Mouse (Mus musculus): ENCODE results near the gene Aldh8a1. TPM values are rescaled to one million over a fixed set of nuclear protein-coding genes. Genes with fewer than 3 reads are reported as not detected.

Gene Aldh8a1
- polyA plus RNA-seq, 1 experiment, result 0.16 TPM

- H3K36me3 ChIP-seq (ENCODE audit: control insufficient read depth, insufficient read depth, low read length), result peaks cover 42% of the 10 kb centered on the region
- DNase-seq, result no peak
- H3K4me3 ChIP-seq (ENCODE audit: control insufficient read depth, insufficient read depth, low read length), result no peak overlapping the region
- no peak overlapping the region for H3K27ac ChIP-seq (ENCODE audit: control insufficient read depth, insufficient read depth, low read length)
- no peaks in the 10 kb centered on the region for H3K27me3 ChIP-seq (ENCODE audit: control insufficient read depth, insufficient read depth, low read length)
- H3K4me1 ChIP-seq (replicated peaks; ENCODE audit: control insufficient read depth, insufficient read depth, low read length), result no peaks in the 10 kb centered on the region
- 90% methylated on average over 5 of the region's 5 CpGs for WGBS
- TF ChIP-seq CTCF (IDR thresholded peaks at IDR 0.05; ENCODE audit: borderline replicate concordance, control insufficient read depth, extremely low read depth, insufficient read depth, low read length, poor library complexity), result no peak
- TF ChIP-seq POLR2A (IDR thresholded peaks at IDR 0.05; ENCODE audit: control insufficient read depth, extremely low read depth, insufficient read depth, low read length, poor library complexity), result no peak
Observed at GRCm38 (mm10) chr10:21353890-21354289, 23.2 kb upstream of the Aldh8a1 start.

- 96% methylated on average over 7 of the region's 7 CpGs for WGBS
- no peaks in the 10 kb centered on the region for H3K4me1 ChIP-seq (replicated peaks; ENCODE audit: control insufficient read depth, insufficient read depth, low read length)
- no peak for DNase-seq
- H3K27me3 ChIP-seq (ENCODE audit: control insufficient read depth, insufficient read depth, low read length), result no peaks in the 10 kb centered on the region
- H3K36me3 ChIP-seq (ENCODE audit: control insufficient read depth, insufficient read depth, low read length), result peaks cover 46% of the 10 kb centered on the region
- no peak overlapping the region for H3K4me3 ChIP-seq (ENCODE audit: control insufficient read depth, insufficient read depth, low read length)
- no peak for TF ChIP-seq POLR2A (IDR thresholded peaks at IDR 0.05; ENCODE audit: control insufficient read depth, extremely low read depth, insufficient read depth, low read length, poor library complexity)
- no peak for TF ChIP-seq CTCF (IDR thresholded peaks at IDR 0.05; ENCODE audit: borderline replicate concordance, control insufficient read depth, extremely low read depth, insufficient read depth, low read length, poor library complexity)
- H3K27ac ChIP-seq (ENCODE audit: control insufficient read depth, insufficient read depth, low read length), result no peak overlapping the region
Observed at GRCm38 (mm10) chr10:21354506-21354905, 22.6 kb upstream of the Aldh8a1 start.

GRCm38 (mm10) chr10:21357986-21358385 is 19.1 kb upstream of the Aldh8a1 start:
- Histone ChIP-seq H3K27me3 (ENCODE audit: control insufficient read depth, insufficient read depth, low read length) (no peaks in the 10 kb centered on the region), H3K27ac (ENCODE audit: control insufficient read depth, insufficient read depth, low read length) (no peak overlapping the region), H3K4me1 (replicated peaks; ENCODE audit: control insufficient read depth, insufficient read depth, low read length) (no peaks in the 10 kb centered on the region), H3K4me3 (ENCODE audit: control insufficient read depth, insufficient read depth, low read length) (no peak overlapping the region), H3K36me3 (ENCODE audit: control insufficient read depth, insufficient read depth, low read length) (peaks cover 25% of the 10 kb centered on the region)
- no peak for TF ChIP-seq POLR2A (IDR thresholded peaks at IDR 0.05; ENCODE audit: control insufficient read depth, extremely low read depth, insufficient read depth, low read length, poor library complexity)
- no peak for TF ChIP-seq CTCF (IDR thresholded peaks at IDR 0.05; ENCODE audit: borderline replicate concordance, control insufficient read depth, extremely low read depth, insufficient read depth, low read length, poor library complexity)
- DNase-seq, result no peak
- WGBS, result 46% methylated on average over 8 of the region's 8 CpGs

GRCm38 (mm10) chr10:21359086-21359485 is 18.0 kb upstream of the Aldh8a1 start:
- 96% methylated on average over 4 of the region's 4 CpGs for WGBS
- Histone ChIP-seq H3K36me3 (ENCODE audit: control insufficient read depth, insufficient read depth, low read length) (peaks cover 22% of the 10 kb centered on the region), H3K4me3 (ENCODE audit: control insufficient read depth, insufficient read depth, low read length) (no peak overlapping the region)

GRCm38 (mm10) chr10:21361871-21362270 is 15.2 kb upstream of the Aldh8a1 start:
- no peaks in the 10 kb centered on the region for H3K4me1 ChIP-seq (replicated peaks; ENCODE audit: control insufficient read depth, insufficient read depth, low read length)
- TF ChIP-seq CTCF (IDR thresholded peaks at IDR 0.05; ENCODE audit: borderline replicate concordance, control insufficient read depth, extremely low read depth, insufficient read depth, low read length, poor library complexity) (no peak), POLR2A (IDR thresholded peaks at IDR 0.05; ENCODE audit: control insufficient read depth, extremely low read depth, insufficient read depth, low read length, poor library complexity) (no peak)
- 63% methylated on average over 7 of the region's 7 CpGs for WGBS

More at GRCm38 (mm10) chr10:21359086-21359485, 18.0 kb upstream of the Aldh8a1 start:
- no peaks in the 10 kb centered on the region for H3K27me3 ChIP-seq (ENCODE audit: control insufficient read depth, insufficient read depth, low read length)
- TF ChIP-seq POLR2A (IDR thresholded peaks at IDR 0.05; ENCODE audit: control insufficient read depth, extremely low read depth, insufficient read depth, low read length, poor library complexity) (no peak), CTCF (IDR thresholded peaks at IDR 0.05; ENCODE audit: borderline replicate concordance, control insufficient read depth, extremely low read depth, insufficient read depth, low read length, poor library complexity) (no peak)
- H3K27ac ChIP-seq (ENCODE audit: control insufficient read depth, insufficient read depth, low read length), result no peak overlapping the region
- no peak for DNase-seq
- no peaks in the 10 kb centered on the region for H3K4me1 ChIP-seq (replicated peaks; ENCODE audit: control insufficient read depth, insufficient read depth, low read length)

GRCm38 (mm10) chr10:21363297-21363696 is 13.8 kb upstream of the Aldh8a1 start:
- 10% methylated on average over 4 of the region's 4 CpGs for WGBS
- Histone ChIP-seq H3K36me3 (ENCODE audit: control insufficient read depth, insufficient read depth, low read length) (peaks cover 32% of the 10 kb centered on the region), H3K4me1 (replicated peaks; ENCODE audit: control insufficient read depth, insufficient read depth, low read length) (no peaks in the 10 kb centered on the region), H3K4me3 (ENCODE audit: control insufficient read depth, insufficient read depth, low read length) (no peak overlapping the region), H3K27ac (ENCODE audit: control insufficient read depth, insufficient read depth, low read length) (no peak overlapping the region), H3K27me3 (ENCODE audit: control insufficient read depth, insufficient read depth, low read length) (no peaks in the 10 kb centered on the region)
- no peak for DNase-seq
- TF ChIP-seq POLR2A (IDR thresholded peaks at IDR 0.05; ENCODE audit: control insufficient read depth, extremely low read depth, insufficient read depth, low read length, poor library complexity) (no peak), CTCF (IDR thresholded peaks at IDR 0.05; ENCODE audit: borderline replicate concordance, control insufficient read depth, extremely low read depth, insufficient read depth, low read length, poor library complexity) (no peak)

More at GRCm38 (mm10) chr10:21361871-21362270, 15.2 kb upstream of the Aldh8a1 start:
- Histone ChIP-seq H3K27ac (ENCODE audit: control insufficient read depth, insufficient read depth, low read length) (no peak overlapping the region), H3K27me3 (ENCODE audit: control insufficient read depth, insufficient read depth, low read length) (no peaks in the 10 kb centered on the region), H3K36me3 (ENCODE audit: control insufficient read depth, insufficient read depth, low read length) (peaks cover 30% of the 10 kb centered on the region), H3K4me3 (ENCODE audit: control insufficient read depth, insufficient read depth, low read length) (no peak overlapping the region)
- no peak for DNase-seq

- Histone ChIP-seq H3K36me3 (ENCODE audit: control insufficient read depth, insufficient read depth, low read length) (peaks cover 36% of the 10 kb centered on the region), H3K27me3 (ENCODE audit: control insufficient read depth, insufficient read depth, low read length) (no peaks in the 10 kb centered on the region)
- 96% methylated on average over 7 of the region's 7 CpGs for WGBS
Observed at GRCm38 (mm10) chr10:21364946-21365345, 12.1 kb upstream of the Aldh8a1 start.

More at GRCm38 (mm10) chr10:21364946-21365345, 12.1 kb upstream of the Aldh8a1 start:
- H3K4me1 ChIP-seq (replicated peaks; ENCODE audit: control insufficient read depth, insufficient read depth, low read length), result no peaks in the 10 kb centered on the region
- no peak overlapping the region for H3K27ac ChIP-seq (ENCODE audit: control insufficient read depth, insufficient read depth, low read length)
- DNase-seq, result no peak
- no peak for TF ChIP-seq POLR2A (IDR thresholded peaks at IDR 0.05; ENCODE audit: control insufficient read depth, extremely low read depth, insufficient read depth, low read length, poor library complexity)
- no peak for TF ChIP-seq CTCF (IDR thresholded peaks at IDR 0.05; ENCODE audit: borderline replicate concordance, control insufficient read depth, extremely low read depth, insufficient read depth, low read length, poor library complexity)
- H3K4me3 ChIP-seq (ENCODE audit: control insufficient read depth, insufficient read depth, low read length), result no peak overlapping the region
